Mouse (Mus musculus) urinary bladder, postnatal 10 days (tissue): ENCODE measurements around the gene Braf.

Experiments
- DNase-seq: peaks from one replicate; pipeline ENCODE4 v3.0.0; 2022; ENCODE audit warnings: low spot score

Gene Braf

DNA sequence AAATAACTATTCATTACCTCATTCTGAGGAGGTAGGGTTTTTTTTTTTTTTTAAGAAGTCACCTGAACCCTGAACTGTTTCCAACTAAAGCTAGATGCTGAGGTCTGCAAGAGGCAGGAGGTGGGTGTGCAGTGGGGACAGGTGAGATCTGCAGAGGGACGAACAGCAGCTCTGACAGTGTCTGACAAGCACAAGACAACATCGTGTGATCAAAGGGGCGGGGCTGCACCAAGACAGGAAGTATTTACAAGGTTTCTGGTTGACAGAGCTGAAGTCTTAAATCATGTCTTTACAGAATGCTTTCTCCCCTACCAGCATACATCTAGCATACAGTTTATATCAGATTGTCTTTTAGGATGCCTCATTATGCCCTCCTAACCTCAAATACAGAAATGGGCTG is 118.4 kb downstream of the Braf start:
- DNase-seq = no peak

GRCm38 (mm10) chr6:39606056-39606455 is 119.2 kb downstream of the Braf start:
- DNase-seq = no peak

DNA sequence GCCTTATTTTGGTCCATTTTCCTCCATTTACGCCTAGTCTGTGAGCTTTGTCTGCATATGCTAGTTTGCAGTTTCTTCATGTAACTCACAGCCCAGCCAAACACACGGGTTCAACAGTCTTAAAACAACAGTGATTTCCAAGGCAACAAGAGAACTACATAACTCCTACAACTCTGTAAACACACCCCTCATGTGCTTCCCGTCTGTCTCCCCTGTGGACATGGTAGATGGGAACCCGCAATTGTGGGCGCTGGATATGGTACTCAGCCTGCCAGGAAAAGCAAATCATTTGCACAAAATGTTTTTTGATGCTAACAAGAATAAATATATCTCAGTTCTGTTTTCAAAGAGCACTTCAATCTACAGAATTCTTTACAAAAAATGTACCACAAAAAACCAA is 120.7 kb downstream of the Braf start:
- no peak for DNase-seq

DNA sequence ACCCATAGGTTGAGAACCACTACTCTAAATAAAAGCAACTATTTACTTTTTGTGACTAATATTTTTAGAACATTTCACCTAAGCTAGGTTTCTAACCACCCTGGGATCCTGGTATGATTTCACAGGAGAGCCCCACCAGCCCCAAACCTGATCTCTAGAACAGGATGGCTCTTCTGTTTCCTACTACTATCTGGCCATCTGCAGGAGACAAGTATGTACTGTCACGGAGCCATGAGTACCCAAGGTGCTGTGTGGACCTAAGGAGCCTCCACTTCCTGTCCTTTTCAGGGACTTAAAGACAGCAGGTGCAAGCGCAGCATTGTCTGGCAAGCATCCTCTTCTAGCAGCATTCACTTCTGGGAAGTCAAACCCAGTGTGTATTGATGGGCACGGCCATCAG is 123.4 kb downstream of the Braf start:
- DNase-seq = no peak

DNA sequence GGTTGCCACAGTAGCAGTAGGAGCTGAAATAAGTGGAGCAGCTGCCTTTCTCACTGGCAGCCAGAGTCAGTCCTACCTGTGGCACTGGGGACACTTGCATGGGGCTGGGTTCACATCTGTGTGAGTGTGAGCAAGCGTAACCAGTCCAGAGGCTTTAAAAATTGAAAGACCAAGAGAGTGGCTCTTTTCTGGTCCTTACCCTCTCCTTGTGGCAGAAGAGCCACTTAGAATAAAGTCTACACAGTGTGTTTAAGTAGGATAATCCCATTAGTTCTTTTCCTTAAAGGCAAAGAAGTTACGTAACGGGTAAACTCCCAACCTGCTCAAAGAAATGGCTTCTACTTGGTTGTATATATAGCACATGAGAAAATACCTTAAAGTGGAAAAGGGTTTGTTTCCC is 124.4 kb downstream of the Braf start:
- DNase-seq = no peak

- peak; percentile 78 for DNase-seq
Measured at GRCm38 (mm10) chr6:39592401-39593214, 132.7 kb downstream of the Braf start, which contains the start of gene Ndufb2. TSS of gene Ndufb2 (plus strand) at chr6:39592574.

GRCm38 (mm10) chr6:39591481-39591880 is 133.8 kb downstream of the Braf start:
- DNase-seq = no peak

DNA sequence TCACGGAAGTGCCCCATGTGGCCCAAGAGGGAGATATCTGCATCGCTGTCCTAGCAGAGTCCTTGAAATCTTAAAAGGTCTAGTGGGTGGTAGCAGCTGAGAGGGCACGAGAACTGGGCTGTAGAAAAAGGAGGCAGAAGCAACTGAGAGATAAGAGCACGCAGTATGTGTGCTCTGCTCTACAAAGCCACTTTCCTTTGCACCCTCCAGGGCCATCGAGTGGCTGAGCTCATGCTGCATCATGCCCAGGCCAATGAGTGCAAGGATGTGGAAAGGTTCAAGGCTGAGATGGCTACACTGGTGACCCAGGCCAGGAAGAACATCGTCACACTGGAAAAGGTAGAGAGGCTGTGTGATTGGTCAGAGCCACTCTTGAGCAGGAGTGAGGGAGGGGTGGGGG is 139.7 kb downstream of the Braf start, which contains the start of gene Gm42420:
Gene Gm42420 (plus strand): TSS at position 237 of the 400 bp plus-strand sequence.
- no peak for DNase-seq

DNA sequence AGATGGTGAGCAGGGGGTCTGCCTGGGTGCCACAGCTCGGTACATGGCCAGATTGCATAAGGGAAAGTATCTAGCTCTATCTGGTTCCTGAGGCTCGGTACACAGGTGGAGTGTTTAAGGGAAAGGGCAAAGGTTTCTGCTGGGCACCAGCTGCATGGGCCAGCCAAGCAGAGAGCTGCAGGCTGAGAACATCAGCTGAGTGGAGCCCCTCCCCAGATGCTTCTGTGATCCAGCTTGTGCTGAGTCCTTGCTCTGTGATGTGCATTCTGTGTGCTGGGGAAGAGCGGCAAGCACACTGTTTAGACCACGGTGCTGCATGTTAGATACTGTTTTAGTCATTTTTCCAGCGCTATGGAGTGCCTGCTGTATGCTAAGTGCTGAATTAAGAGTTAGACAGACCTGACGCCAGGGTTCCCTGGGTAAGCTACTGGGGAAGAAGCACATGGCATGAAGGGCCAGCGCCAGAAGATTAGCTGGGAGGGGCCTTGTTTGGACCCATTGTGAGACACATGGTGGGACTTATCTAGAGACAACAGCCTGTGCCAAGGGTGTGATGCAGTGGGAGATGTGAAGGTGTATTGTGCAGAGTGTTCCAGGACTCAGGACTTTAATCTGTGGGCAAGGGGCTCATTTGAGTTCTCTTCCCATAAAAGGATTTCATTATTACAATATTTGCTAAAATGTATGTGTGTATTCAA is 144.0 kb downstream of the Braf start:
- DNase-seq = no peak

- DNase-seq = no peak
Measured at GRCm38 (mm10) chr6:39580558-39580957, 144.7 kb downstream of the Braf start.

DNA sequence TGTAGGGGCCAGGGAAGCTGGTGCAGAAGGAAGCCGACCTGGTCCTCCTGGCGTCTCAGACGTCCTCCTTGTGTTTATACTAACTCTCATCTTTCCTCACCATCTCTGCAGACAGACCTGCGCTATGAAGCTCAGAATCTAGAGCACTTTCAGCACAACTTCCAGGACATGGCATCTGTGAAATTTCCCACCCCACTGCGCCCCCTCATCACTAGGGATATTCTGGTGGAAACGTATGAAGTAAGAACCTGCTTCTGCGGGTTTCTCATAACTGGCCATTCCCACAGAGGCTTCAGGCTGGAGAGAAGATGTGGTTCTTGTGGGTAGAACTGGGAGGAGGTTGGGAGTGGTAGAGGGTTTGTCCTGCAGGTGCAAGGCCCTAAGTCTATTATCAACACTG is 145.7 kb downstream of the Braf start:
- no peak for DNase-seq

- no peak for DNase-seq
Measured at GRCm38 (mm10) chr6:39574951-39575350, 150.3 kb downstream of the Braf start.

GRCm38 (mm10) chr6:39574555-39574869 is 150.8 kb downstream of the Braf start:
- no peak for DNase-seq

- no peak for DNase-seq
Measured at GRCm38 (mm10) chr6:39573791-39574554, 151.3 kb downstream of the Braf start, which contains the start of gene Adck2. TSS of gene Adck2 (plus strand) at chr6:39573873.

DNA sequence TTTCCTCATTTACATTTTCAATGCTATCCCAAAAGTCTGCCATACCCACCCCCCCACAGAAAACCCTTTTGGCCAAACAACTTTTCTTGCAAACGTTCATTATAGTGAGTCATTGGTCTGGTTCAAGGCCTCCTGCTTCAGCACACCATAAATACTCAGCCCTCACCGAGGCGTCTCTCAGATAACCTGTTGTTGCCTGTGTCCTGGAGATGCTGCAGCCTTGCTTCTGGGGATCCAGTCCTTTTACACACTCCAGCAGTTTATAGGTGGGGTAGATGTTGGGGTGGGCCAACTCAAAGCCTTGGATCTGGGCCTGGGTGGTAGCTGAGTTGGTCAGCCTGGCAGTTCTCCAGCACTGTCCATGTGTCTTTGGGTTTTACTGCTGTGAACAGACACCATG is 154.8 kb downstream of the Braf start:
- DNase-seq = no peak

DNA sequence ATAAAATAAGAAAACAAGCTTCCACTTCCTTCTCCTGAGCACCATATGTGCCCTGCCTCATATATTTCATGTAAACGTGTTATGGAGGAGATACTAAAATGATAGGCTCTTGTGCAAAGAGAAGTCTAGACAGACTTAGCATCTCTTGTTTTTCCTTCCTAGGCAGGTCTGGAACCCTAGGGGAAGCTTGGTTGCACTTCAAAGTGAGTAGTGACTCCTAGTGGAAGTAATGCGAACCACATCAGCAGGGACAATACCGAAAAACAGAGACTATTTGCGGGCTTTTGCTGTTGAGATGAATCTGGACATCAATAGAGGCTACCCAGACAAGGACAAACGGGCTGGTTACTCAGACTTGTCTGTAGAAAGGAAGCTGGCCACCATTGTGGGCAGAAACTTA is 157.7 kb downstream of the Braf start:
- DNase-seq = no peak

DNA sequence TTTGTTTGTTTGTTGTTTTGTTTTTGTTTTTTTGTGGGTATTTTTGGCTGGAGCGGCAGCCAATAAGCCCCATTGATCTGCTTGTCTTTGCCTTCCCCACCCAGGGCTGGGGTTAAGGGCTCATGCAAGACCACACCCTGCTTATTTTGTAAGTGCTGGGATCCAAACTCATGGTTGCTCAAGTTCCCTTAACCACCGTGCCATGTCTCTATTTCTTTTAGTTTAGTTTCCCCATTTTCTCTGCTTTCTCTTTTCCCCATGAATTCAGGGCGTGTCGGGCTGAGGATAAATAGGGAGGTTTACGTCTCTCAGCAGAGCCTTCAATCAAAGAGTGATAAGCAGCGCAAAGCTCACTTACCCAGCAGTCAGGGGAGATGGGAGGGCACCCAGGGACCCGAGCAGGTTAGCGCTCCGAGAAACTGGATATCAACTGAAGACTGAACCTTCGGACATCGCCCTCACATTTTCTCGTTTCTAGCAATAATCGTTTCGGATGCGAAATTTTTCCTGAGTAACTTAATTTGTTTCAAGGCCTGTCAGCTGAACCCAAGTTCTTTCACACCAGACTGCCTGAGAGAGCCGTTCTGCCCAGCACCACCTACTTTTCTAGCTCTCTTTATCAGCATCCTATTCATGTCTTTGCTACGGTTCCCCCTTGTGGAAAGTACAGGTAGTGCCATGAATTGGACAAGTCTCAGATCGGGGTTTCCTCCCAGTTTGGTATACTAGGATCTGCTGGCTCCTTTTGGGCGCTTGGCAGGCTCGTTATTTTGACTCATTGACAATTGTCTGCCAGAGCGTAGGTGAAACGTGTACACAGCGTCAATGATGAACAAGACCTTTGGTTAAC is 162.9 kb downstream of the Braf start:
- no peak for DNase-seq

DNA sequence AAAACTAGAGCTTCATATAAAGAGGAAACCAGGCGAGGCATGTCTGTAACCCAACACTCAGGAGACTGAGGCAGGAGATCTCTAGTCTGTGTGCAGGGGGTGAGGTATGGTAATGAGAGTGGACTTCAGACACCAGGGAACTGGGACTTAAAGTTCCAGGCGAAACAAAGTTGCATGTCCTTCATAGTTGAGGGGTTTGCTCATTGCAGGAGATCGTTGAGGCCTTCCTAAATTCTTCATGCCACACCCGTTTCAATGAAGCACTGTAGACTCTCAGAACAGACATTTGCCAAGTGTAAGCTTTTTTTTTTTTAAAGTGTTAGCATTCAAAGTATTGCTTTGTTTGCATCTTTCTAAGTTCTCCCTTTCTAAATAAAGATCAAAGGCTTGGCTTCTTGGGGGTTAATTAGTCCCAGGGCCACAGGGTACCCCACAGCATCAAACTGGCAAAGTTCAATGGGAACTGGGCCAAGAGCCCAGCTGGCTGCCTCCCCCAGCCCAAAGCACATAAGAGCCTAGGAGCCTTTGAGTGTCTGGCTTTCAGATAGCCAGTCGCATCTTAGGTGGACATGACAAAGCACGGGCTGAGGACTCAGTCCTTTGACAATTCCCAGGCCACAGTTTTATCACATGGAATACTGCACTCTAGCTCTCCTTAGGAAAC is 165.9 kb downstream of the Braf start:
- no peak for DNase-seq

DNA sequence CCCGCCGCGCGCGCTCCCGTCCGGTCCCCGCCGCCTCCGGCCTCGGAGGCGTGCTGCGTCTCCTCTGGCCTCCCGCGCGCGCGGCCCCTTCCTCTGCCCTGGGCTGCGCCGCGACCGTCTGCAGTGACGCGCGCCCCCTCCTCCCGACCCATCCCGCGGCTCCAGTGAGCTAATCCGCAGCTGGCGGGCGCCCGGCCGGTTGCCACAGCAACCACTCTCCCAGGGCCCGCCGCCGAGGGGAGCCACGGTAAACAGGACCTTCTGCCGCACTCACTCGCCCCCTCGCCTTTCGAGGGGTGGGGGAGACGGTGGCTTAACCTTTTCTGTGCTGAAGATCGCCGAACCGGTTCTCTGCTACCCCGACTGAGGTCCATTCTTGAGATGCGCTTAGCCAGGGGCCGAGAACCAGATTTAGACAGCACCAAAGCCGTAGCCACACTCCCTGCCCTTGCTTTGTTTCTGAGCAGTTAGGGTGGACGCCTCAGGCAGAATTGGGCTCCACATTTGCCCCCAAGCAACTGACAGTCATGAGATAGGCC is 167.5 kb downstream of the Braf start, which contains the start of gene Dennd2a:
Gene Dennd2a (minus strand): TSS at position 145 of the 539 bp plus-strand sequence.
- peak; percentile 39 for DNase-seq

DNA sequence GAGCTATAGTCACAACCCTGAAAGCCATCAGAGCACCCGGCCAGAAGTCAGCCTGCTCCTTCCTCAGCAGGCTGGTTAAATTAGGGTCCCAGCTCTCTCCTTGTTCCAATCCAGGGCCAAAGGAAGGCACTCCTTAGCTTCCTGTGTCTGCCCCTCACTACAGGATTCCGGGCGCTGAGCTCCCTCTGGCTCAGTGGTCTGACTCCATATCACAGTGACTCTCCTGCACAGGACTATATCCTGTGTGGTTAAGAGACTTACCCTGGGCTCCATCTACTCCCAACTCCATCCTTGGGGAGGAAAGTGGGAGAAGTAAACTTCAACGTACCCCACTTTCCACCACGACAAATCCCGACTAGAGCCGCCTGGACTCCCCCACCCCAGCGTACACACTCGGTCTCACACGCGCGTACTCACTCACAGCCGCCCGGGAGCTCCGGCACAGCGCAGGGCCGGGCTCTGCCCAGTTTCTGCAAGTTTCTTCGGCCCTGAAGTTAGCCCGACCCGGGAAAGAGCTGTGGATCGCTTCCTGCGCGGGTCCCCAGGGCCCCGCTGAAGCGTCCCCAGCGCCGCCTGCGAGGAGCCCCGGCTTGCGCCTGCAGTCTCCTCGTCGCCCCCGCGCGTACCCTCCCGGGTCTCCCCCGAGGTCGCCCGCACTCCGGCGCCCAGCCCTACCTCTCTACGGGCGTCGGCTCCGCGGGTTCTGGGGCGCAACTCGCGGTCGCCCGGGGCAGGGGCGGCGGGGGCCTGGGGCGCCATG is 168.2 kb downstream of the Braf start:
- no peak for DNase-seq
